Mouse (Mus musculus) myocyte (in vitro differentiated cells): ENCODE data around the gene Gpcpd1.

Source experiments
- MAX ChIP-seq: IDR thresholded peaks from one replicate; pipeline ENCODE4 v1.6.1; 2011; ENCODE audit warnings: low read depth, mild to moderate bottlenecking, control low read depth
- MYOG ChIP-seq, 3 experiments: IDR thresholded peaks; one replicate each; pipeline ENCODE4 v1.6.1; 2011; ENCODE audit warnings: control low read depth in 2 of 3, low read depth in 2 of 3, mild to moderate bottlenecking in 2 of 3; ENCODE audit not compliant: insufficient read length in 2 of 3, control insufficient read depth in 1 of 3, insufficient read depth in 1 of 3
- POLR2A ChIP-seq: IDR thresholded peaks from one replicate; pipeline ENCODE4 v1.6.1; 2011; ENCODE audit warnings: low read depth, mild to moderate bottlenecking, control low read depth, moderate library complexity; ENCODE audit not compliant: insufficient read length
- POLR2AphosphoS2 ChIP-seq: IDR thresholded peaks from one replicate; pipeline ENCODE4 v1.6.1; 2011; ENCODE audit warnings: low read depth, control low read depth; ENCODE audit not compliant: insufficient read length
- TCF12 ChIP-seq: IDR thresholded peaks from one replicate; pipeline ENCODE4 v1.6.1; 2011; ENCODE audit warnings: mild to moderate bottlenecking, control low read depth; ENCODE audit not compliant: poor library complexity, insufficient read depth, severe bottlenecking
- TCF3 ChIP-seq: IDR thresholded peaks from one replicate; pipeline ENCODE4 v1.6.1; 2011; ENCODE audit warnings: low read depth, control low read depth; ENCODE audit not compliant: insufficient read length
- USF1 ChIP-seq: IDR thresholded peaks from one replicate; pipeline ENCODE4 v1.6.1; 2011; ENCODE audit warnings: low read depth, mild to moderate bottlenecking, control low read depth, moderate library complexity

DNA sequence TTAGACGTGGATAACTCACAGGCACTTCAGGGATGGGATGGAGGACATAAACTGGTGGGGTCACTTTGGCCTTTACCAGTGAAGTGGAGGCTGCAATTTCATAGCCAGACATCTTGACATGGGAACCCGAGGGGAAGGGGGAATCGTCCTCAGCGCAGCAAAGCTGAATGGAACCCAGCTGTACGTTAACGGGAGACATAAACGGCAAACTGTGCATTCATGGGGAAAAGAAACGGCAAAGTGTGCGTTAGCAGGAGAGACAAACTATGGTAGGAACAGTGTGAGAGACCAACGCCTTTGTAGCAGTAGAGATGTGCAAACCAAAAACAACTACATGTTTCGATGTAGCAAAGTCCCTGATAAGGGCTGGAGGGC, 74.6 kb downstream of the Gpcpd1 start:
- TF ChIP-seq POLR2A (no peak), MYOG (IDR thresholded peaks at IDR 0.05; ENCODE audit: control insufficient read depth in 1 of 3, insufficient read depth in 1 of 3, insufficient read length in 2 of 3, low read depth in 2 of 3) (no peak), POLR2AphosphoS2 (no peak), TCF3 (no peak), MAX (no peak), USF1 (no peak), TCF12 (no peak)
